Mouse (Mus musculus): ENCODE measurements around the gene Fscn1. TPM values are rescaled to one million over a fixed set of nuclear protein-coding genes. Genes with fewer than 3 reads are reported as not detected.

Gene Fscn1
- total RNA-seq, 2 experiments from 2014 or later: 103 to 132 TPM

Other genes starting within 250 kb of the Fscn1 start
- gene Tnrc18, start 142.7 kb upstream of the Fscn1 start, total RNA-seq (2021): 10 to 100 TPM; 80.1 to 91.3 TPM
- gene Fbxl18, start 64.9 kb upstream of the Fscn1 start, total RNA-seq (2021): 1 to 10 TPM; 8.8 to 9.2 TPM
- gene Actb, start 53.6 kb upstream of the Fscn1 start, total RNA-seq (2021): 1,000 to 10,000 TPM; 1,831 to 2,004 TPM
- gene Rnf216, start 152.7 kb downstream of the Fscn1 start, total RNA-seq (2021): 10 to 100 TPM; 33.4 to 33.5 TPM
- gene Olfr718-ps1, start 187.2 kb downstream of the Fscn1 start, total RNA-seq (2021): under 1 TPM in 1 of 2 experiments, not detected in 1; 0.05 TPM
- gene Rbak, start 220.4 kb downstream of the Fscn1 start, total RNA-seq (2021): 1 to 10 TPM; 8.4 to 9.4 TPM
- not detected for gene Spdye4b, start 220.7 kb downstream of the Fscn1 start, total RNA-seq (2021)